Mouse (Mus musculus): ENCODE data around the gene Aloxe3. TPM values are rescaled to one million over a fixed set of nuclear protein-coding genes. Genes with fewer than 3 reads are reported as not detected.

Gene Aloxe3
- total and polyA plus RNA-seq, 3 experiments: 0.13 TPM; not detected in 2

- no peak for TF ChIP-seq MAZ (IDR thresholded peaks at IDR 0.05; ENCODE audit: low read depth, low read length)
- TF ChIP-seq TBP (IDR thresholded peaks at IDR 0.05; ENCODE audit: low read depth, low read length): no peak
- no peak for TF ChIP-seq CHD2 (IDR thresholded peaks at IDR 0.05; ENCODE audit: low read length)
- TF ChIP-seq POLR2AphosphoS5 (IDR thresholded peaks at IDR 0.05; ENCODE audit: borderline replicate concordance, low read depth, low read length): no peak
Observed at GRCm38 (mm10) chr11:69156800-69157199, 31.1 kb downstream of the Aloxe3 start, which contains the start of gene Alox12b. Alox12b (plus strand) TSS chr11:69156989.

DNA sequence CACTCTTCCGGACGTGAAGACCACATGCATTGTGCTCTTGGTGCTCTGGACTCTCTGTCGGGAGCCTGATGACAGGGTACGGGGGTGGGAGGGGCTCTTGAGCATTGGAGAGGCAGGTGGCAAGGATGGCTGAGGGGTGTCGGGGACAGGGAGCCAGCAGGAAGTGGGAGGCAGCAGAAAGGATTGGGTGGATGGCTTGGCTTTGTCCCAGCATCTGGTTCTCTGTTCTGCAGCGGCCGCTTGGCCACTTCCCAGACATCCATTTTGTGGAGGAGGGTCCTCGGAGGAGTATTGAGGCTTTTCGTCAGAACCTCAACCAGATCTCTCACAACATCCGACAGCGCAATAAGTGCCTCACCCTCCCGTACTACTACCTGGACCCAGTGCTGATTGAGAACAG lies 43.6 kb downstream of the Aloxe3 start:
- Histone ChIP-seq H3K4me1 (ENCODE audit: control insufficient read depth in 1 of 2, insufficient read depth in 2 of 2, low read length in 2 of 2) (0 out of 4 replicates have a peak, but pooled peaks cover 0 to 2% of the 10 kb centered on the region in 2 experiments), H3K4me3 (ENCODE audit: control insufficient read depth in 1 of 2, insufficient read depth in 1 of 2, low read depth in 2 of 2, low read length in 2 of 2) (no peak overlapping the region), H3K27ac (ENCODE audit: control insufficient read depth, low read depth, low read length) (no peak overlapping the region), H3K9me3 (replicated peaks; ENCODE audit: insufficient read depth, low read length) (no peaks in the 10 kb centered on the region), H3K27me3 (ENCODE audit: control insufficient read depth in 1 of 2, insufficient read depth in 2 of 2, low read length in 2 of 2) (peaks cover 14 to 19% of the 10 kb centered on the region in 2 experiments), H3K9ac (ENCODE audit: control insufficient read depth, low read depth, low read length, poor library complexity, severe bottlenecking) (no peak overlapping the region), H3K79me2 (ENCODE audit: control insufficient read depth, insufficient read depth, low read length, poor library complexity) (no peaks in the 10 kb centered on the region), H3K36me3 (ENCODE audit: control insufficient read depth in 1 of 2, insufficient read depth in 2 of 2, low read length in 2 of 2) (no peaks in the 10 kb centered on the region)
- TF ChIP-seq RAD21 (IDR thresholded peaks at IDR 0.05; ENCODE audit: low read depth, low read length) (no peak), EP300 (IDR thresholded peaks at IDR 0.05; ENCODE audit: low read depth in 1 of 2, low read length in 2 of 2) (no peak), BHLHE40 (IDR thresholded peaks at IDR 0.05; ENCODE audit: borderline replicate concordance, low read depth, low read length) (no peak), POLR2A (IDR thresholded peaks at IDR 0.05; ENCODE audit: control insufficient read depth in 1 of 2, insufficient read depth in 1 of 2, low read depth in 1 of 2, low read length in 2 of 2, poor library complexity in 1 of 2) (no peak), RCOR1 (IDR thresholded peaks at IDR 0.05; ENCODE audit: low read depth, low read length) (no peak), MEF2A (IDR thresholded peaks at IDR 0.05; ENCODE audit: extremely low read depth, insufficient replicate concordance, low read depth, low read length, poor library complexity, severe bottlenecking) (no peak), USF1 (IDR thresholded peaks at IDR 0.05; ENCODE audit: low read depth, low read length) (no peak), HCFC1 (IDR thresholded peaks at IDR 0.05; ENCODE audit: low read depth, low read length) (no peak), MAZ (IDR thresholded peaks at IDR 0.05; ENCODE audit: low read depth, low read length) (no peak), MYC (IDR thresholded peaks at IDR 0.05; ENCODE audit: low read depth, low read length) (no peak), MXI1 (IDR thresholded peaks at IDR 0.05; ENCODE audit: low read depth, low read length) (no peak), MYB (IDR thresholded peaks at IDR 0.05; ENCODE audit: low read depth, low read length) (no peak), SIN3A (IDR thresholded peaks at IDR 0.05; ENCODE audit: low read length) (no peak)
- no peak for DNase-seq (ENCODE audit: low read depth, low spot score)

More at GRCm38 (mm10) chr11:69156800-69157199, 31.1 kb downstream of the Aloxe3 start, which contains the start of gene Alox12b:
- Histone ChIP-seq H3K27me3 (ENCODE audit: control insufficient read depth in 1 of 2, insufficient read depth in 2 of 2, low read length in 2 of 2) (peaks cover 0 to 8% of the 10 kb centered on the region in 2 experiments; a peak in 2 of 4 replicates), H3K4me1 (ENCODE audit: control insufficient read depth in 1 of 2, insufficient read depth in 2 of 2, low read length in 2 of 2) (no peaks in the 10 kb centered on the region), H3K9me3 (replicated peaks; ENCODE audit: insufficient read depth, low read length) (no peaks in the 10 kb centered on the region), H3K79me2 (ENCODE audit: control insufficient read depth, insufficient read depth, low read length, poor library complexity) (no peaks in the 10 kb centered on the region), H3K4me3 (ENCODE audit: control insufficient read depth in 1 of 2, insufficient read depth in 1 of 2, low read depth in 2 of 2, low read length in 2 of 2) (no peak within 1 kb of the TSS), H3K36me3 (ENCODE audit: control insufficient read depth in 1 of 2, insufficient read depth in 2 of 2, low read length in 2 of 2) (0 out of 4 replicates have a peak, but pooled peaks cover 0 to 2% of the 10 kb centered on the region in 2 experiments), H3K27ac (ENCODE audit: control insufficient read depth, low read depth, low read length) (no peak within 1 kb of the TSS), H3K9ac (ENCODE audit: control insufficient read depth, low read depth, low read length, poor library complexity, severe bottlenecking) (no peak within 1 kb of the TSS)
- no peak for DNase-seq (ENCODE audit: low read depth, low spot score)
